Mouse (Mus musculus) left cerebral cortex, postnatal 25 days (tissue): ENCODE measurements around the gene Vsx1. TPM values are rescaled to one million over a fixed set of nuclear protein-coding genes. Genes with fewer than 3 reads are reported as not detected.
A peak's percentile ranks its signal among the peaks of the same experiment; 100 is the strongest.

Source experiments
- DNase-seq, 2 experiments: peaks; one replicate each; pipeline ENCODE4 v3.0.0; 2022; ENCODE audit warnings: low spot score in 2 of 2, mixed read lengths in 1 of 2
- intact Hi-C: fragments of 180-260 bp; cut with DNase I; formaldehyde crosslinking; loops from one replicate; pipeline ENCODE4 v1.15.1; 2025
- total RNA-seq, 2 experiments: library from RNA; stranded (reverse); gene quantifications; 2 replicates each; pipeline ENCODE4 v1.2.3; 2021

The Vsx1 gene
- not detected for total RNA-seq

GRCm38 (mm10) chr2:150689223-150689800, at the start of gene Vsx1:
Gene Vsx1 (minus strand): TSS chr2:150689360.
- DNase-seq, result no peak

GRCm38 (mm10) chr2:150737881-150738280, 48.7 kb upstream of the Vsx1 start:
- intact Hi-C loops, result loop anchor here (5.0 kb wide), 1 partner anchor 176 kb away; no protein-coding TSS in a partner anchor
- no peak for DNase-seq

More at GRCm38 (mm10) chr2:150689223-150689800, at the start of gene Vsx1:
- intact Hi-C loops, result loop anchor here (5.0 kb wide), 1 partner anchor 33 kb away; no protein-coding TSS in a partner anchor

GRCm38 (mm10) chr2:150735756-150736576, 46.8 kb upstream of the Vsx1 start:
- DNase-seq, result no peak
- intact Hi-C loops, result loop anchor here (5.0 kb wide), 1 partner anchor 174 kb away; no protein-coding TSS in a partner anchor

- no peak for DNase-seq
- intact Hi-C loops, result no loop called here
These were observed 23.1 kb upstream of the Vsx1 start for GRCm38 (mm10) chr2:150712167-150712674.

- intact Hi-C loops, result no loop called here
- DNase-seq, result no peak
These were observed 2.5 kb upstream of the Vsx1 start for GRCm38 (mm10) chr2:150691481-150692170.

GRCm38 (mm10) chr2:150690216-150690615, 1.1 kb upstream of the Vsx1 start:
- no peak for DNase-seq
- intact Hi-C loops, result no loop called here

GRCm38 (mm10) chr2:150688541-150689186, 496 bp downstream of the Vsx1 start:
- intact Hi-C loops, result loop anchor here (5.0 kb wide), 1 partner anchor 34 kb away; no protein-coding TSS in a partner anchor
- peak in 1 of 2 experiments; percentile 52 for DNase-seq

GRCm38 (mm10) chr2:150687871-150688540, 1.2 kb downstream of the Vsx1 start:
- intact Hi-C loops, result loop anchor here (5.0 kb wide), 1 partner anchor 34 kb away; no protein-coding TSS in a partner anchor
- no peak for DNase-seq

GRCm38 (mm10) chr2:150685389-150685788, 3.8 kb downstream of the Vsx1 start:
- intact Hi-C loops, result loop anchor here (5.0 kb wide), 1 partner anchor 37 kb away; no protein-coding TSS in a partner anchor
- no peak for DNase-seq

- no peak for DNase-seq
- intact Hi-C loops, result no loop called here
These were observed 4.7 kb downstream of the Vsx1 start for GRCm38 (mm10) chr2:150684451-150684850.

GRCm38 (mm10) chr2:150681581-150681980, 7.6 kb downstream of the Vsx1 start:
- DNase-seq, result no peak
- intact Hi-C loops, result no loop called here

- peak; percentile 61 to 68 for DNase-seq
- intact Hi-C loops, result loop anchor here (1.0 to 5.0 kb wide), 4 partner anchors 70 to 324 kb away; partner anchors contain the start of gene Abhd12
These were observed 10.8 kb downstream of the Vsx1 start for GRCm38 (mm10) chr2:150678392-150678791.

GRCm38 (mm10) chr2:150675525-150675924, 13.6 kb downstream of the Vsx1 start:
- intact Hi-C loops, result loop anchor here (1.0 to 5.0 kb wide), 3 partner anchors 66 to 327 kb away; partner anchors contain the start of gene Abhd12
- DNase-seq, result no peak

GRCm38 (mm10) chr2:150674900-150675299, 14.3 kb downstream of the Vsx1 start:
- intact Hi-C loops, result loop anchor here (1.0 to 5.0 kb wide), 3 partner anchors 66 to 327 kb away; partner anchors contain the start of gene Abhd12
- DNase-seq, result peak; percentile 59 to 74

- intact Hi-C loops, result no loop called here
- peak in 1 of 2 experiments; percentile 18 for DNase-seq
These were observed 15.2 kb downstream of the Vsx1 start for GRCm38 (mm10) chr2:150673929-150674328.

GRCm38 (mm10) chr2:150671609-150672290, 17.4 kb downstream of the Vsx1 start:
- DNase-seq, result peak in 1 of 2 experiments; percentile 61
- intact Hi-C loops, result no loop called here

GRCm38 (mm10) chr2:150670926-150671325, 18.2 kb downstream of the Vsx1 start:
- intact Hi-C loops, result no loop called here
- DNase-seq, result no peak
